Mouse (Mus musculus): ENCODE data around the gene Nup153. TPM values are rescaled to one million over a fixed set of nuclear protein-coding genes. Genes with fewer than 3 reads are reported as not detected.

Nup153 gene
- polyA plus RNA-seq, 1 experiment from 2014 or later: 18.8 TPM

DNA sequence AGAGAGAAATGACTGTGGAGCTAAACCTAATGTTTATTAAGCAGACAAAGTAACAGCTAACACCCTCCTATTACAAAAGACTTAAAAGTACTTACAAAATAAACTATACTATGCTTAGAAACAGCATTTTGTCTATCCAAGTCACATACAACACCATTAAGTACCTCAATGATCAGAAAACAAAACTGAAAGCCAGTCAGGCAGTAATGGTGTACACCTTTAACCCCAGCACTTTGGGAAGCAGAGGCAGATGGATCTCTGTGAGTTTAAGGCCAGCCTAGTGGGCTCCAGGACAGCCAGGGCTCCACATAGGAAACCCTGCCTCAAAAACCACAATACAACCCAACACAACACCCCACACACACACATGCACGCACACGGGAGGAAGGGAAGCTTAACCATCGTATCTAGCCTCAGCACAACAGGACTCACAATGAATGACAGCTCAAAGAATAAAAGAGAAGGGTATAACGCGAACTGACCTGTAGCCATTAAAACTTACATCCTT lies 8.8 kb downstream of the Nup153 start:
- H3K9me3 ChIP-seq (ENCODE audit: control insufficient read depth, low read length): no peaks in the 10 kb centered on the region
- H3K36me3 ChIP-seq (ENCODE audit: control insufficient read depth, insufficient read depth, low read length): peaks cover 32% of the 10 kb centered on the region
- 0 out of 4 replicates have a peak, but pooled peaks cover 0 to 2% of the 10 kb centered on the region in 2 experiments for H3K4me1 ChIP-seq (ENCODE audit: control insufficient read depth in 2 of 2, insufficient read depth in 2 of 2, low read length in 2 of 2)
- WGBS: 85% methylated on average over 5 of the region's 5 CpGs
- H3K4me2 ChIP-seq (ENCODE audit: low read length): no peak overlapping the region
- H3K27me3 ChIP-seq (ENCODE audit: control insufficient read depth, insufficient read depth, low read length): no peaks in the 10 kb centered on the region
- H3K9ac ChIP-seq (ENCODE audit: low read length): no peak overlapping the region
- H3K4me3 ChIP-seq (ENCODE audit: control insufficient read depth in 1 of 2, insufficient read depth in 1 of 2, low read depth in 1 of 2, low read length in 2 of 2): no peak overlapping the region
- H3K27ac ChIP-seq (replicated peaks in 1 of 2; ENCODE audit: control insufficient read depth in 1 of 2, insufficient read depth in 1 of 2, low read depth in 2 of 2, low read length in 2 of 2): no peak overlapping the region
- no peak for ATAC-seq (ENCODE audit: insufficient number of reproducible peaks, insufficient read depth, low FRiP score, low read depth)

DNA sequence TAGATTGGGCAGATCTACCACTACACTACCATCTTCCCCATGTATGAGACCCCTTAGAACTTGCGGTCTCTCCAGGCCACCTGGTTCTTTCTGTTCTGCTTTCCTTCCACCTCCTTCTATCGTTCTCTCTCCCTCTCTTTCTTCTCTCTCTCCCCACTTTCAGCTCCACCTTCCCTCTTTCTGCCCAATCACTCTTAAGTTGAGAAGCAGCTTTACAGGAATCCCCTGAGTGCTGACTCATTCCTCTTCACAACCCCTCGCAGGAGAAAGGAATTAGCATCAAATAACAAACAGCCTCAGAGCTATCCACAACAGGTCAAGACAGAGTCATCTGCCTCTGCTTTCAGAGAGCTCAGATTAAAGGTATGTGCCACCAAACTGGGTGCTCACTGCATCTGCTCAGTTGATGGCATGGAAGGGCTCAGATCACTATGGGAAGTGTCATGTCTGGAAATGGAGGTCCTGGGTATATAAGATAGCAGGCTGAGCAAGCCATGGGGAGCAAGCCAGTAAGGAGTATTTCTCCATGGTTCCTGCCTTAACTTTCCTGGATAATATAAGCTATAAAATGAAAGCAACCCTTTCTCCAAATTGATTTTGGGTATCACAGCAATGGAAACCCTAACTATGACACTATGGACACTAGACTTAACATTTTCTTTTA lies 11.6 kb downstream of the Nup153 start:
- Histone ChIP-seq H3K36me3 (ENCODE audit: control insufficient read depth, insufficient read depth, low read length) (peaks cover 58% of the 10 kb centered on the region), H3K4me2 (ENCODE audit: low read length) (no peak overlapping the region), H3K4me1 (ENCODE audit: control insufficient read depth in 2 of 2, insufficient read depth in 2 of 2, low read length in 2 of 2) (0 out of 4 replicates have a peak, but pooled peaks cover 0 to 2% of the 10 kb centered on the region in 2 experiments), H3K27me3 (ENCODE audit: control insufficient read depth, insufficient read depth, low read length) (no peaks in the 10 kb centered on the region), H3K4me3 (ENCODE audit: control insufficient read depth in 1 of 2, insufficient read depth in 1 of 2, low read depth in 1 of 2, low read length in 2 of 2) (no peak overlapping the region), H3K9ac (ENCODE audit: low read length) (no peak overlapping the region), H3K9me3 (ENCODE audit: control insufficient read depth, low read length) (no peaks in the 10 kb centered on the region), H3K27ac (replicated peaks in 1 of 2; ENCODE audit: control insufficient read depth in 1 of 2, insufficient read depth in 1 of 2, low read depth in 2 of 2, low read length in 2 of 2) (no peak overlapping the region)
- no peak for ATAC-seq (ENCODE audit: insufficient number of reproducible peaks, insufficient read depth, low FRiP score, low read depth)
- WGBS: 60% methylated on average over 3 of the region's 3 CpGs

DNA sequence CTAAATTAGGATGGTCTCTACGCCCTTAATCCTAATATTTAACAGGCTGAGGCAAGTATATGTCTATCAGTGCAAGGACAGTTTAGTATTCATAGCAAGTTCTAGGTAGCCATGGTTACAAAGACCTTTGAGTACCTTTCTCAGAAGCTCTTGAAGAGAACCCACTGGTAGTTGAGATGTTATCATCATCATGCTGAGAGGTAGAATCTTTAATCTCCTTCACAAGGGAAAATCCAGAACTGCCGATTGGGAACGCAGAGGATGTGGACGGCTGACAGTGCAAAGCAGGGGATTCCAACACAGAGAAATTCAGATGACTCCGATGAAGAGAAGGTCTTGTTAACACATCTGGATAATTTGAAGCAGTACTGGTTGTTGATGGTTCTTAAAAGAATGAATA lies 14.3 kb downstream of the Nup153 start:
- H3K27me3 ChIP-seq (ENCODE audit: control insufficient read depth, insufficient read depth, low read length): no peaks in the 10 kb centered on the region
- 86% methylated on average over 5 of the region's 5 CpGs for WGBS
- peaks cover 75% of the 10 kb centered on the region for H3K36me3 ChIP-seq (ENCODE audit: control insufficient read depth, insufficient read depth, low read length)
- no peak overlapping the region for H3K27ac ChIP-seq (replicated peaks in 1 of 2; ENCODE audit: control insufficient read depth in 1 of 2, insufficient read depth in 1 of 2, low read depth in 2 of 2, low read length in 2 of 2)
- no peak overlapping the region for H3K9ac ChIP-seq (ENCODE audit: low read length)
- no peak overlapping the region for H3K4me3 ChIP-seq (ENCODE audit: control insufficient read depth in 1 of 2, insufficient read depth in 1 of 2, low read depth in 1 of 2, low read length in 2 of 2)
- H3K4me2 ChIP-seq (ENCODE audit: low read length): no peak overlapping the region
- ATAC-seq (ENCODE audit: insufficient number of reproducible peaks, insufficient read depth, low FRiP score, low read depth): no peak
- H3K4me1 ChIP-seq (ENCODE audit: control insufficient read depth in 2 of 2, insufficient read depth in 2 of 2, low read length in 2 of 2): 0 out of 4 replicates have a peak, but pooled peaks cover 0 to 2% of the 10 kb centered on the region in 2 experiments
- H3K9me3 ChIP-seq (ENCODE audit: control insufficient read depth, low read length): no peaks in the 10 kb centered on the region

DNA sequence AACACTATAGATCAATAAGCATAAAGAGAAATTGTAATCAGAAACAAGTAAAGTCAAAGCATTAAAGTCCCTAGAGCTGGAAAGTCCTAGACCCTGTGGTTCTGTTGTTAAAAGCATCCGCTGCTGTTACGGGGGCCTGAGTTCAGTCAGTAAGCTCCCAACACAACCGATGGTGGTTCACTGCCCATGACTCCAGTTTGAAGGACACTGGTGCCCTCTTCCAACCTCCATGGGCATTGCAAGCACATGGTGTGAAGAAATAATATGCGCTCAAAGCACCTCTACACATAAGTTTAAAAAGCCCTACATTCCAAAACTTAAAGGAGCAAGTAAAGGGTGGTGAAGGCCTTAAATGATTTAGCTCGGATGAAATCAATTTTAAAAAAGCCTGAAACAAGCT lies 24.6 kb downstream of the Nup153 start:
- Histone ChIP-seq H3K36me3 (ENCODE audit: control insufficient read depth, insufficient read depth, low read length) (peaks cover 72% of the 10 kb centered on the region), H3K9me3 (ENCODE audit: control insufficient read depth, low read length) (no peaks in the 10 kb centered on the region), H3K4me1 (ENCODE audit: control insufficient read depth in 2 of 2, insufficient read depth in 2 of 2, low read length in 2 of 2) (no peaks in the 10 kb centered on the region), H3K27me3 (ENCODE audit: control insufficient read depth, insufficient read depth, low read length) (no peaks in the 10 kb centered on the region), H3K9ac (ENCODE audit: low read length) (no peak overlapping the region), H3K27ac (replicated peaks in 1 of 2; ENCODE audit: control insufficient read depth in 1 of 2, insufficient read depth in 1 of 2, low read depth in 2 of 2, low read length in 2 of 2) (no peak overlapping the region), H3K4me2 (ENCODE audit: low read length) (no peak overlapping the region), H3K4me3 (ENCODE audit: control insufficient read depth in 1 of 2, insufficient read depth in 1 of 2, low read depth in 1 of 2, low read length in 2 of 2) (no peak overlapping the region)
- ATAC-seq (ENCODE audit: insufficient number of reproducible peaks, insufficient read depth, low FRiP score, low read depth): no peak
- WGBS: 89% methylated on average over 5 of the region's 5 CpGs

DNA sequence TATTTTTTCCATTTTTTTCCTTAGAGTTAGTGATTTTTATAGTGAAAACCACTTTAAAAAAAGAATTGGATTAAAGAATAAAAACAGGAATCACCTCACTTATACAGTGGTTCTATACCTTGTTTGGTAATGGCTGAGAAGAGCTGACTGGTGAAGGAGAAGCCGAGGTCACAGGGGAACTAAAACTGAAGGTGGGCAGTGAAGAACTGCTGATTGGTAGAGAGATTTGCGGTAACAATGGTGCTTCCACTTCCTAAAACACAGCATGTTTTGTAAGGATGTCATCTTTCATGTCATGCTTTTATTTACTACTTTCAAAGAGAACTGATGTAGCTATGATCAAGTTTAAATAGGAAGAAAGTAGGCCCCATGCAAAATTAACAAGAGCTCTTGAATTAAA lies 26.3 kb downstream of the Nup153 start:
- Histone ChIP-seq H3K27ac (replicated peaks in 1 of 2; ENCODE audit: control insufficient read depth in 1 of 2, insufficient read depth in 1 of 2, low read depth in 2 of 2, low read length in 2 of 2) (no peak overlapping the region), H3K4me1 (ENCODE audit: control insufficient read depth in 2 of 2, insufficient read depth in 2 of 2, low read length in 2 of 2) (no peaks in the 10 kb centered on the region), H3K9ac (ENCODE audit: low read length) (no peak overlapping the region), H3K36me3 (ENCODE audit: control insufficient read depth, insufficient read depth, low read length) (peaks cover 72% of the 10 kb centered on the region), H3K4me2 (ENCODE audit: low read length) (no peak overlapping the region), H3K27me3 (ENCODE audit: control insufficient read depth, insufficient read depth, low read length) (no peaks in the 10 kb centered on the region), H3K9me3 (ENCODE audit: control insufficient read depth, low read length) (no peaks in the 10 kb centered on the region), H3K4me3 (ENCODE audit: control insufficient read depth in 1 of 2, insufficient read depth in 1 of 2, low read depth in 1 of 2, low read length in 2 of 2) (no peak overlapping the region)
- no peak for ATAC-seq (ENCODE audit: insufficient number of reproducible peaks, insufficient read depth, low FRiP score, low read depth)
- WGBS: 69% methylated on average over 2 of the region's 2 CpGs

DNA sequence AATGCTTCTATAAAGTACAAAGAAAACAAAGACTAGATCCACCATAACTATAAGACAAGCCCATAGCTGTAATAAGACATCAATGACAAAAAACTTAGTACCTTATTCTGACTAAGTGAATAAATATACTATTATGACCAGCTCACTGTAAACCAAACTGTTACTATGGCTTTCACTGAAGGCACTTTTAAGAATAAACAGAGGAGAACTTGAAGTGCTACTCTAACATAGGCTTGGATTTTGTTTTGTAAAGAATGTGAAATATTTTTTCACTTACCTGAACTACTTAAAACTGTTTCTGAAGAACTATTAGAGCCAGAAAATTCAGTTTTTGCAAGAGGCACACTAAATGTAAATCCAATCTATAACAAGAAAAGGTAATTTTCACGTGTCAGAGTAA lies 28.4 kb downstream of the Nup153 start:
- Histone ChIP-seq H3K36me3 (ENCODE audit: control insufficient read depth, insufficient read depth, low read length) (peaks cover 74% of the 10 kb centered on the region), H3K4me2 (ENCODE audit: low read length) (no peak overlapping the region), H3K27me3 (ENCODE audit: control insufficient read depth, insufficient read depth, low read length) (no peaks in the 10 kb centered on the region), H3K4me3 (ENCODE audit: control insufficient read depth in 1 of 2, insufficient read depth in 1 of 2, low read depth in 1 of 2, low read length in 2 of 2) (no peak overlapping the region), H3K4me1 (ENCODE audit: control insufficient read depth in 2 of 2, insufficient read depth in 2 of 2, low read length in 2 of 2) (no peaks in the 10 kb centered on the region), H3K9ac (ENCODE audit: low read length) (no peak overlapping the region), H3K27ac (replicated peaks in 1 of 2; ENCODE audit: control insufficient read depth in 1 of 2, insufficient read depth in 1 of 2, low read depth in 2 of 2, low read length in 2 of 2) (no peak overlapping the region), H3K9me3 (ENCODE audit: control insufficient read depth, low read length) (no peaks in the 10 kb centered on the region)
- WGBS: 84% methylated on average over 1 of the region's 1 CpGs
- no peak for ATAC-seq (ENCODE audit: insufficient number of reproducible peaks, insufficient read depth, low FRiP score, low read depth)

DNA sequence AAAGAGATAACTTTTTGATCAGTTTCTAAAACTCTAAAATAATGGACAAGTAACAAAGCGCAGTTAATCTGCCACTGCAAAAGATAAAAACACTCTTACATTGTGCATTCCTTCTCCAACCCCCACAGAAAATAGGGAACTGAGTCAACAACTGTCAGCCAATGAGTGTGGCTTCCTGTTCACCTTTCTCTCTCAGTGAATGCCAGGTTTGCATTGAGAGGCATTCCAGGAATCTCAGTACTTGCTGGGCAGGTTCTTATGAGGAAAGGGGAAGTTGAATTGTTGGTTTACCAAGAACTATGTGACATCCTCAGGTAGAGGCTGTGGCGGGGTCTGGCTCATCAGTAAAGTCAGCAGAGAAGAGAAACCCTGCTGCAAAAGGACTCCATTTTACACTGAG lies 31.0 kb downstream of the Nup153 start:
- Histone ChIP-seq H3K9ac (ENCODE audit: low read length) (no peak overlapping the region), H3K4me1 (ENCODE audit: control insufficient read depth in 2 of 2, insufficient read depth in 2 of 2, low read length in 2 of 2) (no peaks in the 10 kb centered on the region), H3K27me3 (ENCODE audit: control insufficient read depth, insufficient read depth, low read length) (no peaks in the 10 kb centered on the region), H3K9me3 (ENCODE audit: control insufficient read depth, low read length) (no peaks in the 10 kb centered on the region), H3K36me3 (ENCODE audit: control insufficient read depth, insufficient read depth, low read length) (peaks cover 71% of the 10 kb centered on the region), H3K4me2 (ENCODE audit: low read length) (no peak overlapping the region), H3K27ac (replicated peaks in 1 of 2; ENCODE audit: control insufficient read depth in 1 of 2, insufficient read depth in 1 of 2, low read depth in 2 of 2, low read length in 2 of 2) (no peak overlapping the region), H3K4me3 (ENCODE audit: control insufficient read depth in 1 of 2, insufficient read depth in 1 of 2, low read depth in 1 of 2, low read length in 2 of 2) (no peak overlapping the region)
- WGBS: 93% methylated on average over 2 of the region's 2 CpGs
- no peak for ATAC-seq (ENCODE audit: insufficient number of reproducible peaks, insufficient read depth, low FRiP score, low read depth)

DNA sequence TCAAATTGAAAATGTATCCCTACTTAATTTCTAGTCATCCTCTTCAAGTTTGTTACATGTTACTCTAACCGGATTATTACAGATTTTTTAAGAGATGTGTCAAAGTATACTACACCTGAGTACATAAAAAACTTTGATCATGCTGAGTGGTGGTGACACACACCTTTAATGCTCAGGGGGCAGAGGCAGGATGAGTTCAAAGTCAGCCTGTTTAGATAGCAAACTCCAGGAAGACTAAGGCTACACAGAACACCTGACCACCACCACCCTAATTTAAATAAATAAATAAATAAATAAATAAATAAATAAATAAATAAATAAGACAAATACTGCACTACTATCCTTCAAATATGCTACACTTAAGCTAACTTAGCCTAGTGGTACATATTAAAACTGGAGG lies 31.8 kb downstream of the Nup153 start:
- no peak overlapping the region for H3K9ac ChIP-seq (ENCODE audit: low read length)
- no peaks in the 10 kb centered on the region for H3K4me1 ChIP-seq (ENCODE audit: control insufficient read depth in 2 of 2, insufficient read depth in 2 of 2, low read length in 2 of 2)
- H3K27me3 ChIP-seq (ENCODE audit: control insufficient read depth, insufficient read depth, low read length): no peaks in the 10 kb centered on the region
- H3K9me3 ChIP-seq (ENCODE audit: control insufficient read depth, low read length): no peaks in the 10 kb centered on the region
- no peak overlapping the region for H3K4me2 ChIP-seq (ENCODE audit: low read length)
- WGBS: 91% methylated on average over 1 of the region's 1 CpGs
- H3K36me3 ChIP-seq (ENCODE audit: control insufficient read depth, insufficient read depth, low read length): peaks cover 67% of the 10 kb centered on the region
- ATAC-seq (ENCODE audit: insufficient number of reproducible peaks, insufficient read depth, low FRiP score, low read depth): no peak
- no peak overlapping the region for H3K4me3 ChIP-seq (ENCODE audit: control insufficient read depth in 1 of 2, insufficient read depth in 1 of 2, low read depth in 1 of 2, low read length in 2 of 2)
- H3K27ac ChIP-seq (replicated peaks in 1 of 2; ENCODE audit: control insufficient read depth in 1 of 2, insufficient read depth in 1 of 2, low read depth in 2 of 2, low read length in 2 of 2): no peak overlapping the region
